Mouse (Mus musculus): ENCODE measurements around the gene Zbtb46.

- TF ChIP-seq POLR2A (IDR thresholded peaks at IDR 0.05; ENCODE audit: low read depth, low read length): no peak
- no peak for TF ChIP-seq CTCF (conservative IDR thresholded peaks at IDR 0.05; ENCODE audit: insufficient read depth, insufficient read length, low read depth, low read length)
Measured at GRCm38 (mm10) chr2:181463008-181463738, 3.9 kb upstream of the Zbtb46 start.

All from kidney, adult 2 months (tissue).